Mouse (Mus musculus): Measurements from ENCODE around the gene Jazf1.

Jazf1 gene

GRCm38 (mm10) chr6:53067989-53068874 is at the start of gene Jazf1:
Gene Jazf1 (minus strand): TSS chr6:53068631.
- DNase-seq (ENCODE audit: extremely low read depth, low read depth, low spot score), result no peak

- DNase-seq (ENCODE audit: extremely low read depth, low read depth, low spot score), result no peak
These were observed 49.4 kb upstream of the Jazf1 start for GRCm38 (mm10) chr6:53117855-53118254.

GRCm38 (mm10) chr6:53086879-53087278 is 18.4 kb upstream of the Jazf1 start:
- DNase-seq (ENCODE audit: extremely low read depth, low read depth, low spot score), result no peak

- DNase-seq (ENCODE audit: extremely low read depth, low read depth, low spot score), result no peak
These were observed 12.8 kb upstream of the Jazf1 start for GRCm38 (mm10) chr6:53081241-53081640.

GRCm38 (mm10) chr6:53078671-53079070 is 10.2 kb upstream of the Jazf1 start:
- no peak for DNase-seq (ENCODE audit: extremely low read depth, low read depth, low spot score)

- DNase-seq (ENCODE audit: extremely low read depth, low read depth, low spot score), result no peak
These were observed 3.3 kb upstream of the Jazf1 start for GRCm38 (mm10) chr6:53071732-53072131.

GRCm38 (mm10) chr6:53069976-53070575 is 1.6 kb upstream of the Jazf1 start:
- DNase-seq (ENCODE audit: extremely low read depth, low read depth, low spot score), result no peak

GRCm38 (mm10) chr6:53068875-53069178 is 396 bp upstream of the Jazf1 start:
- DNase-seq (ENCODE audit: extremely low read depth, low read depth, low spot score), result no peak

- DNase-seq (ENCODE audit: extremely low read depth, low read depth, low spot score), result no peak
These were observed 914 bp downstream of the Jazf1 start for GRCm38 (mm10) chr6:53067446-53067988.

- no peak for DNase-seq (ENCODE audit: extremely low read depth, low read depth, low spot score)
These were observed 1.5 kb downstream of the Jazf1 start for GRCm38 (mm10) chr6:53066978-53067377.

- no peak for DNase-seq (ENCODE audit: extremely low read depth, low read depth, low spot score)
These were observed 4.4 kb downstream of the Jazf1 start for GRCm38 (mm10) chr6:53064070-53064469.

GRCm38 (mm10) chr6:53054909-53055308 is 13.5 kb downstream of the Jazf1 start:
- DNase-seq (ENCODE audit: extremely low read depth, low read depth, low spot score), result no peak

GRCm38 (mm10) chr6:53045501-53045900 is 22.9 kb downstream of the Jazf1 start:
- DNase-seq (ENCODE audit: extremely low read depth, low read depth, low spot score), result no peak

- no peak for DNase-seq (ENCODE audit: extremely low read depth, low read depth, low spot score)
These were observed 30.3 kb downstream of the Jazf1 start for GRCm38 (mm10) chr6:53038176-53038575.

GRCm38 (mm10) chr6:53034362-53035011 is 33.9 kb downstream of the Jazf1 start:
- no peak for DNase-seq (ENCODE audit: extremely low read depth, low read depth, low spot score)

GRCm38 (mm10) chr6:53032730-53033484 is 35.5 kb downstream of the Jazf1 start:
- no peak for DNase-seq (ENCODE audit: extremely low read depth, low read depth, low spot score)

GRCm38 (mm10) chr6:53022069-53022468 is 46.4 kb downstream of the Jazf1 start:
- no peak for DNase-seq (ENCODE audit: extremely low read depth, low read depth, low spot score)

- no peak for DNase-seq (ENCODE audit: extremely low read depth, low read depth, low spot score)
These were observed 47.4 kb downstream of the Jazf1 start for GRCm38 (mm10) chr6:53021081-53021480.

- no peak for DNase-seq (ENCODE audit: extremely low read depth, low read depth, low spot score)
These were observed 50.9 kb downstream of the Jazf1 start for GRCm38 (mm10) chr6:53017357-53018205.
